Mouse (Mus musculus) thymus, adult 2 months (tissue): ENCODE measurements around the gene Vegfb. TPM values are rescaled to one million over a fixed set of nuclear protein-coding genes. Genes with fewer than 3 reads are reported as not detected.

Source experiments
- DNase-seq: peaks from one replicate; pipeline ENCODE4 v3.0.0; 2021
- H3K27ac ChIP-seq: fragments of 200-500 bp; 2 replicates; pipeline ENCODE4 v1.5.1; 2012; ENCODE audit warnings: low read length, control low read depth; ENCODE audit not compliant: control insufficient read depth, insufficient read depth
- H3K27me3 ChIP-seq: fragments of 200-500 bp; 2 replicates; pipeline ENCODE4 v1.6.1; 2012; ENCODE audit warnings: mild to moderate bottlenecking, low read length, moderate library complexity, mixed read lengths; ENCODE audit not compliant: control insufficient read depth, insufficient read depth
- H3K36me3 ChIP-seq: fragments of 200-500 bp; 2 replicates; pipeline ENCODE4 v1.6.1; 2012; ENCODE audit warnings: mild to moderate bottlenecking, low read length, moderate library complexity; ENCODE audit not compliant: control insufficient read depth, insufficient read depth
- H3K4me1 ChIP-seq: fragments of 200-500 bp; replicated peaks from 2 replicates; pipeline ENCODE4 v1.6.1; 2012; ENCODE audit warnings: low read length; ENCODE audit not compliant: control insufficient read depth, insufficient read depth
- H3K4me3 ChIP-seq: fragments of 200-500 bp; 2 replicates; pipeline ENCODE4 v1.5.1; 2012; ENCODE audit warnings: mild to moderate bottlenecking, low read length, control low read depth, moderate library complexity; ENCODE audit not compliant: control insufficient read depth, insufficient read depth
- CTCF ChIP-seq: fragments of 200-500 bp; IDR thresholded peaks from 2 replicates; pipeline ENCODE4 v1.5.1; 2012; ENCODE audit warnings: mild to moderate bottlenecking, control low read depth, low read length, moderate library complexity, borderline replicate concordance; ENCODE audit not compliant: control insufficient read depth, poor library complexity, insufficient read depth; ENCODE audit errors: extremely low read depth
- POLR2A ChIP-seq: fragments of 200-500 bp; IDR thresholded peaks from 2 replicates; pipeline ENCODE4 v1.6.1; 2012; ENCODE audit warnings: mild to moderate bottlenecking, low read length, control low read depth, moderate library complexity; ENCODE audit not compliant: control insufficient read depth, poor library complexity, insufficient read depth; ENCODE audit errors: extremely low read depth
- WGBS: fragments of 180-500 bp; shearing (Covaris S2); methylation state at CpG from one replicate; pipeline ENCODE4 v1.1.7; 2018; 5-methylcytosine and 5-hydroxymethylcytosine counted together
- polyA plus RNA-seq: library from polyadenylated mRNA; depleted of rRNA; stranded (reverse); fragments of >200 nt; gene quantifications from 2 replicates; pipeline ENCODE4 v1.2.3, GENCODE M21; 2012; rRNA removed

Vegfb gene
- polyA plus RNA-seq, 1 experiment = 38.4 TPM

GRCm38 (mm10) chr19:6936299-6936698 is 51.2 kb downstream of the Vegfb start:
- no peak for DNase-seq
- peaks cover 17% of the 10 kb centered on the region; the same call in 1 of the 2 replicates for H3K27me3 ChIP-seq
- TF ChIP-seq POLR2A (no peak), CTCF (no peak)
- H3K4me3 ChIP-seq = no peak overlapping the region
- WGBS = 52% methylated on average over 3 of the region's 3 CpGs
- peaks cover 13% of the 10 kb centered on the region for H3K4me1 ChIP-seq
- H3K36me3 ChIP-seq = no peaks in the 10 kb centered on the region
- H3K27ac ChIP-seq = no peak overlapping the region

- 23% methylated on average over 23 of the region's 23 CpGs for WGBS
- no peak within 1 kb of the TSS for H3K4me3 ChIP-seq
- no peak for TF ChIP-seq POLR2A
- no peak for TF ChIP-seq CTCF
These were observed 53.1 kb downstream of the Vegfb start, which contains the start of gene Kcnk4 for GRCm38 (mm10) chr19:6934195-6934977. Gene Kcnk4 (minus strand): TSS chr19:6934515.

GRCm38 (mm10) chr19:6933436-6934194 is 53.8 kb downstream of the Vegfb start:
- Histone ChIP-seq H3K36me3 (no peaks in the 10 kb centered on the region), H3K27ac (no peak overlapping the region), H3K4me3 (no peak overlapping the region), H3K4me1 (peaks cover 7% of the 10 kb centered on the region), H3K27me3 (peaks cover 17% of the 10 kb centered on the region; the same call in 1 of the 2 replicates)
- 7% methylated on average over 58 of the region's 58 CpGs for WGBS
- DNase-seq = no peak
- TF ChIP-seq CTCF = no peak

More at GRCm38 (mm10) chr19:6934195-6934977, 53.1 kb downstream of the Vegfb start, which contains the start of gene Kcnk4:
- Histone ChIP-seq H3K4me1 (peaks cover 7% of the 10 kb centered on the region), H3K36me3 (no peaks in the 10 kb centered on the region), H3K27me3 (peaks cover 17% of the 10 kb centered on the region; the same call in 1 of the 2 replicates), H3K27ac (no peak within 1 kb of the TSS)
- DNase-seq = no peak

- H3K27ac ChIP-seq = no peak overlapping the region
- H3K4me1 ChIP-seq = peaks cover 7% of the 10 kb centered on the region
- 57% methylated on average over 4 of the region's 4 CpGs for WGBS
- TF ChIP-seq POLR2A (no peak), CTCF (no peak)
- peaks cover 19% of the 10 kb centered on the region; the same call in 1 of the 2 replicates for H3K27me3 ChIP-seq
- no peak for DNase-seq
- no peak overlapping the region for H3K4me3 ChIP-seq
- no peaks in the 10 kb centered on the region for H3K36me3 ChIP-seq
These were observed 54.4 kb downstream of the Vegfb start for GRCm38 (mm10) chr19:6933102-6933435.

Other genes with a start within 250 kb of the Vegfb start
- gene Rps6ka4, start 147.0 kb downstream of the Vegfb start, polyA plus RNA-seq = 29.5 and 30.6 TPM in 2 replicates
- gene Ccdc88b, start 129.4 kb downstream of the Vegfb start, polyA plus RNA-seq = 225 and 234 TPM in 2 replicates
- gene Trmt112, start 78.0 kb downstream of the Vegfb start, polyA plus RNA-seq = 183 and 203 TPM in 2 replicates
- 99.4 and 133 TPM in 2 replicates for gene Prdx5, start 77.5 kb downstream of the Vegfb start, polyA plus RNA-seq
- 67.9 and 77.4 TPM in 2 replicates for gene Esrra, start 65.8 kb downstream of the Vegfb start, polyA plus RNA-seq
- 3.7 and 5.2 TPM in 2 replicates for gene Catsperz, start 62.3 kb downstream of the Vegfb start, polyA plus RNA-seq
- 1.5 and 1.8 TPM in 2 replicates for gene Kcnk4, start 53.1 kb downstream of the Vegfb start, polyA plus RNA-seq
- 59.1 and 65.6 TPM in 2 replicates for gene Bad, start 45.8 kb downstream of the Vegfb start, polyA plus RNA-seq
- gene Gpr137, start 45.2 kb downstream of the Vegfb start, polyA plus RNA-seq = 66.8 and 86.6 TPM in 2 replicates
- 337 and 340 TPM in 2 replicates for gene Ppp1r14b, start 12.7 kb downstream of the Vegfb start, polyA plus RNA-seq
- gene Plcb3, start 11.2 kb downstream of the Vegfb start, polyA plus RNA-seq = 27.2 and 35.5 TPM in 2 replicates
- gene Fkbp2, start 7.2 kb downstream of the Vegfb start, polyA plus RNA-seq = 33.2 and 39.4 TPM in 2 replicates
- gene Dnajc4, start 4.9 kb upstream of the Vegfb start, polyA plus RNA-seq = 28.0 and 31.6 TPM in 2 replicates
- 43.0 and 46.5 TPM in 2 replicates for gene Nudt22, start 8.5 kb upstream of the Vegfb start, polyA plus RNA-seq
- gene Trpt1, start 8.5 kb upstream of the Vegfb start, polyA plus RNA-seq = 8.4 and 9.9 TPM in 2 replicates
- 345 and 352 TPM in 2 replicates for gene Fermt3, start 31.8 kb upstream of the Vegfb start, polyA plus RNA-seq
- 87.4 and 89.5 TPM in 2 replicates for gene Stip1, start 52.3 kb upstream of the Vegfb start, polyA plus RNA-seq
- 37.5 and 49.3 TPM in 2 replicates for gene Macrod1, start 69.2 kb upstream of the Vegfb start, polyA plus RNA-seq
- 0.59 and 0.64 TPM in 2 replicates for gene Flrt1, start 118.1 kb upstream of the Vegfb start, polyA plus RNA-seq
- 176 and 191 TPM in 2 replicates for gene Otub1, start 218.7 kb upstream of the Vegfb start, polyA plus RNA-seq
- 1,690 and 1,818 TPM in 2 replicates for gene Cox8a, start 230.0 kb upstream of the Vegfb start, polyA plus RNA-seq